Mouse (Mus musculus): ENCODE data around the gene Gm20422. TPM values are rescaled to one million over a fixed set of nuclear protein-coding genes. Genes with fewer than 3 reads are reported as not detected.

The Gm20422 gene
- total RNA-seq (2021): 1 to 10 TPM in 1 of 2 experiments, not detected in 1; 1.3 TPM

- peak; percentile 80 to 92 for DNase-seq
Observed at GRCm38 (mm10) chr8:69774503-69775148, at the start of gene Gm20422. Gm20422 (minus strand) TSS chr8:69774886.

GRCm38 (mm10) chr8:69822386-69823191 lies 47.9 kb upstream of the Gm20422 start, which contains the start of gene Lpar2:
Lpar2 (plus strand) TSS chr8:69822429.
- intact Hi-C loops (cut with DNase I): no loop called here
- peak in 1 of 2 experiments; percentile 37 for DNase-seq

More at GRCm38 (mm10) chr8:69774503-69775148, at the start of gene Gm20422:
- intact Hi-C loops (cut with DNase I): loop anchor here (1.0 to 2.0 kb wide), 2 partner anchors 17 to 24 kb away; partner anchors contain the start of genes Atp13a1 and Zfp866

GRCm38 (mm10) chr8:69821971-69822385 lies 47.3 kb upstream of the Gm20422 start:
- intact Hi-C loops (cut with DNase I): no loop called here
- DNase-seq: no peak

GRCm38 (mm10) chr8:69820466-69820865 lies 45.8 kb upstream of the Gm20422 start:
- DNase-seq: no peak
- intact Hi-C loops (cut with DNase I): no loop called here

- intact Hi-C loops (cut with DNase I): no loop called here
- DNase-seq: no peak
Observed at GRCm38 (mm10) chr8:69815396-69815795, 40.7 kb upstream of the Gm20422 start.

GRCm38 (mm10) chr8:69814881-69815280 lies 40.2 kb upstream of the Gm20422 start:
- DNase-seq: no peak
- intact Hi-C loops (cut with DNase I): no loop called here

- DNase-seq: no peak
- intact Hi-C loops (cut with DNase I): no loop called here
Observed at GRCm38 (mm10) chr8:69809820-69810219, 35.1 kb upstream of the Gm20422 start.

- DNase-seq: no peak
Observed at GRCm38 (mm10) chr8:69808864-69809403, 34.2 kb upstream of the Gm20422 start.

GRCm38 (mm10) chr8:69808094-69808863 lies 33.6 kb upstream of the Gm20422 start, which contains the start of gene Gmip:
Gmip (plus strand) TSS chr8:69808679.
- DNase-seq: peak; percentile 81 to 84
- intact Hi-C loops (cut with DNase I): no loop called here

More at GRCm38 (mm10) chr8:69808864-69809403, 34.2 kb upstream of the Gm20422 start:
- intact Hi-C loops (cut with DNase I): no loop called here

GRCm38 (mm10) chr8:69807236-69807635 lies 32.5 kb upstream of the Gm20422 start:
- intact Hi-C loops (cut with DNase I): no loop called here
- DNase-seq: no peak

GRCm38 (mm10) chr8:69805491-69805890 lies 30.8 kb upstream of the Gm20422 start:
- peak in 1 of 2 experiments; percentile 1 for DNase-seq
- intact Hi-C loops (cut with DNase I): no loop called here

GRCm38 (mm10) chr8:69805086-69805485 lies 30.4 kb upstream of the Gm20422 start:
- intact Hi-C loops (cut with DNase I): no loop called here
- DNase-seq: peak in 1 of 2 experiments; percentile 1

- intact Hi-C loops (cut with DNase I): no loop called here
Observed at GRCm38 (mm10) chr8:69804537-69804936, 29.9 kb upstream of the Gm20422 start.

GRCm38 (mm10) chr8:69803366-69803765 lies 28.7 kb upstream of the Gm20422 start:
- intact Hi-C loops (cut with DNase I): no loop called here
- peak in 1 of 2 experiments; percentile 1 for DNase-seq

More at GRCm38 (mm10) chr8:69804537-69804936, 29.9 kb upstream of the Gm20422 start:
- no peak for DNase-seq

- DNase-seq: peak in 1 of 2 experiments; percentile 1
- intact Hi-C loops (cut with DNase I): no loop called here
Observed at GRCm38 (mm10) chr8:69802216-69802615, 27.5 kb upstream of the Gm20422 start.

GRCm38 (mm10) chr8:69801796-69802195 lies 27.1 kb upstream of the Gm20422 start:
- intact Hi-C loops (cut with DNase I): no loop called here
- peak in 1 of 2 experiments; percentile 1 for DNase-seq

GRCm38 (mm10) chr8:69799946-69800345 lies 25.3 kb upstream of the Gm20422 start:
- DNase-seq: peak in 1 of 2 experiments; percentile 1
- intact Hi-C loops (cut with DNase I): no loop called here

- DNase-seq: peak in 1 of 2 experiments; percentile 1
- intact Hi-C loops (cut with DNase I): no loop called here
Observed at GRCm38 (mm10) chr8:69799261-69799660, 24.6 kb upstream of the Gm20422 start.

- intact Hi-C loops (cut with DNase I): no loop called here
- peak in 1 of 2 experiments; percentile 0 for DNase-seq
Observed at GRCm38 (mm10) chr8:69797661-69798060, 23.0 kb upstream of the Gm20422 start.

GRCm38 (mm10) chr8:69796721-69797345 lies 22.1 kb upstream of the Gm20422 start:
- intact Hi-C loops (cut with DNase I): no loop called here
- DNase-seq: peak in 1 of 2 experiments; percentile 0

All from heart, postnatal 36 days (tissue).